Mouse (Mus musculus): ENCODE data around the gene Hk1.

Gene Hk1

DNA sequence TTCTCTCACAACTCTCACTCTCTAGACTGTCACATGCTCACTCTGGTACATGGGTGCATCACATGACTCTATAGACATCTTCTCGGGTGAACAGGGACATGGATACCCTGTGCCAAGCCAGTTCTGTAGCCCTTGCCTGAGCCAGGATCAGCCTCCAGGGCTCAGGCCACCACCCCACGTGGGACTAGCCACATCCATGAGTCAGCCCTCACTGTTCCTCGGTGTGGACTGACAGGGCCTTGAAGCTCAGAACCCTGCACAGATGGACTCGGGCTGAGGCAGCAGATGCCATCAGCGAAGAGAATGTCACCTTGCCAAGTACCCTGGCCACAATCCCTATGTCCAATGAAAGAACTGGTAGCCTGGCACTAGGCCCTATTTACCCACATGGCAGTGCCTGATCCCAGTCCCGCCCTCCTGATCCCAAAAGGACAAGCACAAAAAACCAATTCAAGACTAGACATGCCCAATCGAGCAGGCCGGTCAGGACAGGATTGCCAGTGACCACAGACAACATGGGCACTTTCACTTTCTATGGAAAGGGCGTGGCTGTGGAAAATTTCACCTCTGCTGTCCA is 59.2 kb downstream of the Hk1 start:
- in situ Hi-C loops (cut with MboI) = no loop called here

GRCm38 (mm10) chr10:62319154-62319553 is 60.6 kb downstream of the Hk1 start:
- in situ Hi-C loops (cut with MboI) = no loop called here

GRCm38 (mm10) chr10:62316467-62316866 is 63.2 kb downstream of the Hk1 start:
- in situ Hi-C loops (cut with MboI) = no loop called here

DNA sequence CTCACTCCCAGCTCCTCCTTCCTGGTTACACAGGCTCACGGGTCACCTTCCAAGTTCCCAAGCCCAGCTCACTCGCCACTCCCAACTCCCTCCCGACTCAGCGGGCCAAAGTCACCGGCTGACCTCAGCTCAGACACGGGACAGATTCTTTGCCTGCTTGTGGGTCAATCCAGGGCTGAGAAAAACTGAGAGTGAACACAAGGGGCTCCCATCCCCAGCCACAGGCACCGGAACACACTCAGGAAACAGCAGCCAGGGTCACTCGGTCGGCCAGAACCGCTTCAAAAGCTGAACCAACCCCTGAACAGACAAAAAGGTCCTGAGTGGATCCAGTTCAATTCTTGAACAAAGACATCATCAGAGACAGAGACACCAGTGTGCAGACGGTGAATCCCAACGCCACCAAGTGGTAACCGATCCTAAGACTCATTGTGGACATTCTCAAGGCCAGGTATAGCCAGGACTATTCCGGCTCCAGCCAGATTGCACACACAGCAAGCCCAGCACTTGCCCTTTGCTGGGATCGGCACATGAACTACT is 65.8 kb downstream of the Hk1 start:
- in situ Hi-C loops (cut with MboI) = no loop called here

GRCm38 (mm10) chr10:62313140-62313539 is 66.6 kb downstream of the Hk1 start:
- in situ Hi-C loops (cut with MboI) = no loop called here

DNA sequence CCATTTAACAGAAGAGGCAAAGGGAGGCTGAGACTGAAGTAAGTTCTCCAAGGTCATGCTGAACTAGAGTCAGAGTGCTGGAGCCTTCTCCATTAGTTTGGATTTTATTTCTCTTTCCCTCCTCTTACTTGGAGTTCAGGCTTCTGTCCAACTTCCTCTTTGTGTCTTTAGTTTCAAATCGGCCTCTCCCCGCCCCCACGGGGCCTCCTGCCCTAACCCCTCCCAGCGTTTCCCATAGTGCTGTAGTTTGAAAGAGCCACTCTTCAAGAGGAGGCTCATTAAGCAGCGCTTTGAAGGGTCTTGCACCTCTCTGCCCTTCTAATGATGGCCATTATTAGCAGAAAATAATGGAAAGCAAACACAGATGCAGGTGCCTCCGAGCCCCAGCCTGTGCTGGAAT is 68.2 kb downstream of the Hk1 start:
- in situ Hi-C loops (cut with MboI) = no loop called here

DNA sequence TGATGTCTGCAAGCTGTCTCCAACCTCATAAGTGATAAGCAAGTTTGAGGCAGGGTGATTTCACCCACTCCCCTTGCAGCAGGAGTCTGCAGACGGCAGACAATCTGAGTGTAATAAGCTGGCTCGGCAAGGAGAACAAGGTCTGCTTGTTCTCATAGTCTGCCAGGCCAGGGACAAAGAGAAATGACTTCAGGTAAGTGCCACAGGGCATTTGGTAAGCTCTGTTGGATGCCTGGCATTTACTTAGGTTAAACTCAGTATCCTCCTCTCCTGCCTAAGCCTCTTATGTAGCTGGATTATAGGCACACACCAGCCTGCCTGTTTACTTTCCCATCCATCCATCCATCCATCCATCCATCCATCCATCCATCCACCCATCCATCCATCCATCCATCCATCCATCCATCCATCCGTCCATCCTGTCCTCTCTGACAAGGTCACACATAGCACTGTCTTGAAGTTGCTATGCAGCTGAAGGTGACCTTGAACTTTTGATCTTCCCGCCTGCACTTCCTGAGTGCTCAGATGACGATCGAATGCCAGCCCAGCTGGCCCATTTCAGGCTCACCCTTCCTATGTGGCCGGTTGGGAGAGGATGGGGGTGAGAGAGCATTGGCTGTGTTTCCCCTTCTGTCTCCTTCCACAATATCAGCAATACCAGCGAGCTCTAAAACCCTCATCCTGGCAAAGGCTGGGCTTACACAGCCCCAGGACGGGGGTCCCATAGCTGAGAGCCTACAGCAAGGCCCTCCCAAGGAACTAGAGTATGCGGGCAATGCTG is 69.3 kb downstream of the Hk1 start:
- in situ Hi-C loops (cut with MboI) = no loop called here

DNA sequence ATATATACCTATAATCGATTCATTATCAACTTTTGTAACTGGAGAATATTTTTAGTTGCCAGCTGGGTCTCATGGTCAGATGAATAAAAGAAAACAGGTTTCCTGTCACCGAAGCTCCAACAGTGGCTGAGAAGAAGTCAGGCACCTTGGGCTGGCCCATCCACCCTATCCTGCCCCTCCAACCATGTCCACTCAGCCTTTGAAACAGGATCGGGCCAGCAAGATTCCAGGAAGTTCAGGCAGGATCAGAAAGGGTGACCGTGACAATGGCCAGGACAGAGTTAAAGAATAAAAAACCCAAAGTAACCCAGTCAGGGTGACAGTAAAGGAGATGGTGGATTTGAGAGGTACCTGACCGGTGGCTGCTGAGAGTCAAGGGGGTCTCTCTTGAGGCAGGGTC is 70.1 kb downstream of the Hk1 start:
- in situ Hi-C loops (cut with MboI) = no loop called here

DNA sequence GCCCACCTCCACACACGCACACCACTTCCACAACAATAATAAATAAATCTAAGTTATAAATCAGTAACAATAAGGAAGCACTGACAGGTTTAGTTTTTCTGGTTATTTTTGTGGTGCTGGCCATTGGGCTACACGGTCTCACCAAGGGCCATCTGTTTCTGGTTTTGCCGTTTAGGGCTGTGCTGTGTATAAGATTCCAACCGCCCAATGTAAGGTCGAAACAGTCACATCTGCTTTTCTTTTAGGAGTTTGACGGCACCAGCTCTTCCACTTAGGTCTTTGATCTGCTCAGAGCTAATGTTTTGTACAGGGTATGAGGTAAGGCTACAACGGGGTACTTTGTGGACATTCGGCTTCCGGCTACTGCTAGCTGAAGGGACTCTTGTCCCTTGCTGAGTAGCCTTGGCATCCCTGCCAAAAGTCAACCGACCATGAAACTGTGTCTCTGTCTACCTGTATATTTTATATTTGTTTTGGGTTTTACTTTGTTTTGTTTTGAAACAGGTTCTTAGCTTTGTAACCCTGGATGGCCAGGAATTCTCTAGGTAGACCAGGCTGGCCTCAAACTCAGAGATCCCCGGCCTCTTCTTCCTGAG is 70.7 kb downstream of the Hk1 start:
- in situ Hi-C loops (cut with MboI) = no loop called here

DNA sequence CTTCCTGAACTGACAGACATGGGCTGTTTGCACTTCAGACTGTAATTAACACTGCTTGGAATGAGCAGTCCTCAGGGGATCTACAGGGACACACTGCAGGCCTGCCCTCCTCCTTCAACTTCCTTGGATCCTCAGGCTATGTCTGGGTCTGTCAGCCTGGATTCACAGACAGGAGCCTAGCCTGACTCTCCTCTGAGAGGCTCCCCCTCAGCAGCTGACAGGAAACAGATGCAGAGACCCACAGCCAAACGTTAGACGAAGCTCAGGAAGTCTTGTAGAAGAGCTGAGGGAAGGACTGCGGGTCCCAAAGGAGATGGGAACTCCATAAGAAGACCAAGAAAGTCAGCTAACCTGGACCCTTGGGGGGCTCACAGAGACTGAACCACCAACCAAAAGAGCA is 73.2 kb downstream of the Hk1 start:
- in situ Hi-C loops (cut with MboI) = no loop called here

GRCm38 (mm10) chr10:62305090-62305489 is 74.6 kb downstream of the Hk1 start:
- in situ Hi-C loops (cut with MboI) = no loop called here

DNA sequence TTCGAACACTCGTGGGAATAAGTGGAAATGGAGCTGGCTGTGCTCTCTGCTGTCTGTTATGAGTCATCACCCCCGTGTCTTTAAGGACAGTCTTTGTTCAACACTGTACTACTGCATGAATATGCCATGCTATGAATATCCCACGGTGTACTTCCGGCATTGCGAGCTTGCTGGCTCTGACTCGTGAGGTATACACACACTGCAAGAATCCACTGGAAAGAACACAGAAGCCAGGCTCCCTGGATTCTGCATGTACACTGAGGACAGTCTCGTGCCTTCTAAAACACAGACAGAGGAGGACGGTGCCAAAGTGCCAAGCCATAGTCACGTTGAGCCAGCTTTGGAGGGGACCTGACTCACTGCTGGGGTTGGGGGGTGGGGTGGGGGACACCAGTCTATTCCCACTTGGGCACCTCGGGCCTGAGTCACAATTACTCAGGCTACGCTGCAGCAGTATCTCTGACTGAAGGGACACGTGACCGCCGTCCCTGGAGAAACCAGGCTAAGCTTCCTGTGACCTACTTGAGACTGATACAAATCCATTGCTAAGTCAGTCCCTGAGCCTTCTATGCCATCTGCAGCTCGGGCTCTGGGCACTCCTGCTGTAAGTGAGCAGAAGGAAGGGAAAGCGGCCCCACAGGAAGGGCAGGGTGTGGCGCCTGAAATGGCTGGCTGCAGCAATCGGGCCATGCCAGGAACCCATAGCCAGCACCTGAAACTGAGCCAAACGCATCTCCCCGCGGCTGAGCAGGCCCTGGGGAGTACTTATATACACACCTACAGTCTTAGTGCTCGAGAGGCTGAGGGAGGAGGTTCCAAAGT is 79.5 kb downstream of the Hk1 start:
- in situ Hi-C loops (cut with MboI) = no loop called here

DNA sequence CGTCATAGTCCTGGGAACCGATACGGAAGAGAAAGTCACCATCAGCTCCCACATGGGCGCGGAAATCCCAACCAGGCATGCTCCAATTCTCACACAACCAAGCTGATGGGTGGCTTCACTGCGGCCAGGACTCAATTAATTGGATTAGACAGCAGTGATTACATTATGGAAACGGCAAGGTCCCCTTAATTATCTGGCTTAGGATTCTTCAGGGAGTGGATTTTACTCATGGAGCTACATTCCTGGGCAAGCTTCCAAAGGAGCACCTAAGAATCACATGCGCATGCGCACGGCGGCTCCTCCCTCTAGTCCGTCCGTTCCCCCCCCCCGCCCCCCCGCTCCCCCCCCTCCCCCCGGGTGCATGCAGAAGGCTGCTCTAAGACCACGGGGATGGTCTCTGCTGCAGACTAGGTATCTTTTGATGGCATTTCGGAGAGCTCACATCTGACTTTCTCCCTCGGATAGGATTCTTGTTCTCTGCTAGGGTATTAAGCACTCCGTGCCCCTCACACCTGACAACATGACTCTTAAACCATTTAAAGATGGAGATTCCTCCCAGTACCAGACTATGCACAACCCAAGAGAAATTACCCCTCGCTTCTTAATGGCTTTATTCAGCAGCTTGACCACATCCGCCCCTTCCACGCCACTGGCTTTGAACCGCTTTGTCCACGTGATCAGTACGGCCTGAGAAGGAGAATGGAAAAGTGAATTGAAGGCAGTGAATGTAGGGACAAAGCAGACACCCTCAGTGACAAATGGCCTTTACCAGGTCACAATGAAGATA is 83.4 kb downstream of the Hk1 start:
- in situ Hi-C loops (cut with MboI) = no loop called here

GRCm38 (mm10) chr10:62294112-62294511 is 85.6 kb downstream of the Hk1 start:
- in situ Hi-C loops (cut with MboI) = no loop called here

- in situ Hi-C loops (cut with MboI) = no loop called here
Observed at GRCm38 (mm10) chr10:62287460-62288124, 92.1 kb downstream of the Hk1 start.

- in situ Hi-C loops (cut with MboI) = no loop called here
Observed at GRCm38 (mm10) chr10:62283206-62283792, 96.4 kb downstream of the Hk1 start.

GRCm38 (mm10) chr10:62282782-62283181 is 96.9 kb downstream of the Hk1 start:
- in situ Hi-C loops (cut with MboI) = no loop called here

DNA sequence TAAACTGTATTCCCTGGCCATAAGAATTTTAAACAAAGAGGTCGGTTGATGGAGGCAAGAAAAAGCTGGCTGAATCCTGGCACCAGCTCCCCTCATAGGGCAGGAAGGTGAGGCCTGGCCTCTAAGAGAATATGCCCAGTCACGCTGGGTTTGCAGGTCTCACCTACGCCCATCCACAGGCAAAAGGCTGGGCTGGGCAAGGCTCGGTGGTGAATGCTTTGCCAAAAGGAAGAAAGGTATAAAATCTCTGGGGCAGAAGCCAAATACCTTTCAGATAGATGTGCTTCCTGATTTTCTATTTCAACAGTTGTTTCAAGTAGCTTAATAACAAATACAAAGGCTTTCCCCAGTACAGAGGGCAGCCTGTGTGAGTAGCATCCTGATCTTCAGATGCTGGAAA is 100.0 kb downstream of the Hk1 start:
- in situ Hi-C loops (cut with MboI) = no loop called here

DNA sequence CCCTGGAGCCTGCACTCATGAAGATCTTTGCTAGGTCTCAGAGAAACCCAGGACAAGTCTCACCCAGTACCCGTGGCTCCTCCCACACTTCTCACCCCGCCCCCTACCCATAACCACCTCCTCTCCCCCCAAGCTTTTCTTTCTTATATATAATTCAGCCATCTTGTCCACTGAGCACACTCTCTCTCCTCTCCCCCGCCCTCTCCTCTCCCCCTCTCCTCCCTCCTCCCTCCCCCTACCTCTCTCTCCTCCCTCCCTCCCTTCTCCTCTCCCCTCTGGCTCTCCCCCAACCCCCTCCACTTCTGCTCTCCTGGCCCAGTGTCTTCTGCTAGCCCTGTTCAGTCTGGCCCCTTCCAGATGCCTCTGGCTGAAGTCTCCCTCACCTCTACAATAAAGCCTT is 100.6 kb downstream of the Hk1 start:
- in situ Hi-C loops (cut with MboI) = no loop called here

DNA sequence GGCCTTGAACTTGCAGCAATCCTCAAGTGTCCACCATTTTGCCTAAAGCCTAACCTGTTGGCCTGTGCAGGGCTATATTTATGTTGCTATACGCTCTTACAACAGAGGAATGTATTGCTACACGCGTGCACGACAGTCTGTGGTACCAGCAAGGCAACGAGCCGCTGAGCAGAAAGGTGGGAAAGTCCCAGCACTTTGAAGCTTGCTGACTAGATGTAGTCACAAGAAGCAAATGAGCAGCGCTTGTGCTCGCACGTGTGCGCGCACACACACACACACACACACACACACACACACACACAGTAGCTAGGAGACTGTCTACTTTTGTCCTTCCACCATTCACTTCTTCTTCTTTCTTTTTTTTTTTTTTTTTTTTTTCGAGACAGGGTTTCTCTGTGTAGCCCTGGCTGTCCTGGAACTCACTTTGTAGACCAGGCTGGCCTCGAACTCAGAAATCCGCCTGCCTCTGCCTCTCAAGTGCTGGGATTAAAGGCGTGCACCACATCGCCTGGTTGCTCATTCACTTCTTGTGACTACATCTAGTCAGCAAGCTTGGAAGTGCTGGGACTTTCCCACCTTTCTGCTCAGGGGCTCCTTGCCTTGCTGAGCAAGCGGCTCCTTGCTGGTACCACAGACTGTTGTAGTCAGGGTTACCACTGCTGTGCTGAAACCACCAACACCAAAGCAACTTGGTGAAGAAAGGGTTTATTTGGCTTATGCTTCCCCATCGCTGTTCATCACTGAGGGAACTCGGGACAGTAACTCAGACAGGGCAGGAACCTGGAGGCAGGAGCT is 102.0 kb downstream of the Hk1 start:
- in situ Hi-C loops (cut with MboI) = no loop called here
